8 mouse cellular contexts compared by ENCODE assay signal in the genomic region with DNA sequence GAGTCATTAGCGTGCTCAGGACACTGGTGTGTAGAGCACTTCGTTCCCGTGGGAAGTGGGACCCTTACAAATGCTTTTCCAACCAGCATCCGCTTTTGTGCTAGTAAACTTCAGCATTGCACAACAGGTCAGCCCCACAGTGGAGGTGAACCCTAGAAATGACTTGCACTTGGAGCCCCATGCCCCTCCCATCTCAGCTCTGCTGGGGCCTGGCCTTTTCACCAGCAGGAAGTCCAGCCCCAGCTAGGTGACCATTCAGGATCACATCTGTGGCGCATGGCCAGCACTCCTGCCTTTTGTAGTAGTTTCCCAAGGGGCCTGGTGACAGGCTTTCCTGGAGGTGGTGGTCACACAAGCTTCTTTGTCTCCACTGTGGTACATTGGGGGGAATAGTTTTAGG. TPM values are rescaled to one million over a fixed set of nuclear protein-coding genes. Genes with fewer than 3 reads are reported as not detected.
DNase-seq lines count a peak whose midpoint lies in the region; ATAC-seq and TF ChIP-seq lines count a peak whose summit lies in the region.

No protein-coding gene starts in this region.

- H3K27me3 ChIP-seq in testis, adult 2 months (ENCODE audit: control insufficient read depth, insufficient read depth, low read length): no peaks in the 10 kb centered on the region
- H3K27me3 ChIP-seq in heart, embryonic 11.5 days (ENCODE audit: control insufficient read depth, insufficient read depth, low read length): peaks cover 3% of the 10 kb centered on the region; the same call in 1 of the 2 replicates
- peaks cover 22% of the 10 kb centered on the region for H3K27me3 ChIP-seq in kidney, embryonic 15.5 days
- H3K27me3 ChIP-seq in lung, postnatal 0 days (replicated peaks; ENCODE audit: insufficient read depth, low read length): no peaks in the 10 kb centered on the region
- H3K27me3 ChIP-seq in stomach, embryonic 16.5 days (ENCODE audit: control insufficient read depth, insufficient read depth, low read length): peaks cover 10% of the 10 kb centered on the region; the same call in 1 of the 2 replicates

- 26% methylated on average over 5 of the region's 5 CpGs for WGBS in heart, embryonic 11.5 days (ENCODE audit: insufficient replicate concordance)
- 22% methylated on average over 5 of the region's 5 CpGs for WGBS in kidney, embryonic 15.5 days
- WGBS in lung, postnatal 0 days: 22% methylated on average over 5 of the region's 5 CpGs
- WGBS in stomach, embryonic 16.5 days: 30% methylated on average over 5 of the region's 5 CpGs

- H3K4me3 ChIP-seq in testis, adult 2 months (ENCODE audit: control insufficient read depth, low read depth, low read length): peak overlapping the region; percentile 0
- H3K4me3 ChIP-seq in heart, embryonic 11.5 days (ENCODE audit: low read depth, low read length): peak overlapping the region; percentile 57
- H3K4me3 ChIP-seq in kidney, embryonic 15.5 days (replicated peaks): peak overlapping the region; percentile 61
- peak overlapping the region; percentile 56 for H3K4me3 ChIP-seq in lung, postnatal 0 days (ENCODE audit: low read depth, low read length)
- H3K4me3 ChIP-seq in stomach, embryonic 16.5 days (replicated peaks; ENCODE audit: low read length): peak overlapping the region; percentile 60

- no peak for ATAC-seq in heart, embryonic 11.5 days (replicated peaks; ENCODE audit: insufficient number of reproducible peaks, low FRiP score, low TSS enrichment)
- no peak for ATAC-seq in kidney, embryonic 15.5 days (replicated peaks; ENCODE audit: low FRiP score)
- no peak for ATAC-seq in lung, postnatal 0 days
- no peak for ATAC-seq in stomach, embryonic 16.5 days (ENCODE audit: insufficient read depth, low FRiP score)

- H3K4me2 ChIP-seq in heart, embryonic 11.5 days: peak overlapping the region; percentile 79
- H3K4me2 ChIP-seq in kidney, embryonic 15.5 days: peak overlapping the region; percentile 69
- peak overlapping the region; percentile 54 for H3K4me2 ChIP-seq in lung, postnatal 0 days (replicated peaks; ENCODE audit: low read depth, low read length)
- peak overlapping the region; percentile 81 for H3K4me2 ChIP-seq in stomach, embryonic 16.5 days (ENCODE audit: low read depth, low read length)

- peak overlapping the region; percentile 32; the same call in 1 of the 2 replicates for H3K27ac ChIP-seq in testis, adult 2 months (ENCODE audit: control insufficient read depth, insufficient read depth, low read depth, low read length)
- no peak overlapping the region; the same call in 1 of the 2 replicates for H3K27ac ChIP-seq in heart, embryonic 11.5 days (ENCODE audit: low read depth, low read length)
- peak overlapping the region; percentile 97 for H3K27ac ChIP-seq in kidney, embryonic 15.5 days
- H3K27ac ChIP-seq in lung, postnatal 0 days (ENCODE audit: low read length): peak overlapping the region; percentile 84; the same call in 1 of the 2 replicates
- H3K27ac ChIP-seq in stomach, embryonic 16.5 days (ENCODE audit: low read length): peak overlapping the region; percentile 98

- peak overlapping the region; percentile 78 for H3K9ac ChIP-seq in heart, embryonic 11.5 days (ENCODE audit: low read depth, low read length)
- peak overlapping the region; percentile 56 for H3K9ac ChIP-seq in kidney, embryonic 15.5 days
- H3K9ac ChIP-seq in lung, postnatal 0 days (replicated peaks; ENCODE audit: low read depth): no peak overlapping the region
- peak overlapping the region; percentile 77 for H3K9ac ChIP-seq in stomach, embryonic 16.5 days (ENCODE audit: low read length)

- 0 out of 2 replicates have a peak, but pooled peaks have one; percentile 8 for TF ChIP-seq EP300 in lung, postnatal 0 days (IDR thresholded peaks at IDR 0.05)

- no peak for TF ChIP-seq POLR2A in testis, adult 2 months (IDR thresholded peaks at IDR 0.05; ENCODE audit: control insufficient read depth, low read depth, low read length)

- no peak for DNase-seq in testis, postnatal 14 days (ENCODE audit: low spot score)
- peak; percentile 54 for DNase-seq in lung, postnatal 0 days (ENCODE audit: low spot score)
- DNase-seq in thymus, postnatal 0 days (ENCODE audit: low spot score): no peak
- DNase-seq in right cerebral cortex, adult 2 months (ENCODE audit: low spot score in 2 of 2): no peak

- no peaks in the 10 kb centered on the region for H3K36me3 ChIP-seq in testis, adult 2 months (ENCODE audit: control insufficient read depth, insufficient read depth, low read length)
- H3K36me3 ChIP-seq in heart, embryonic 11.5 days (ENCODE audit: control insufficient read depth, insufficient read depth, low read length): no peaks in the 10 kb centered on the region
- H3K36me3 ChIP-seq in kidney, embryonic 15.5 days: no peaks in the 10 kb centered on the region
- no peaks in the 10 kb centered on the region for H3K36me3 ChIP-seq in lung, postnatal 0 days (ENCODE audit: insufficient read depth, low read length)
- no peaks in the 10 kb centered on the region for H3K36me3 ChIP-seq in stomach, embryonic 16.5 days (ENCODE audit: control insufficient read depth, insufficient read depth, low read length)

- H3K4me1 ChIP-seq in testis, adult 2 months (ENCODE audit: control insufficient read depth, insufficient read depth, low read length): peaks cover 10% of the 10 kb centered on the region
- peaks cover 13% of the 10 kb centered on the region for H3K4me1 ChIP-seq in heart, embryonic 11.5 days (ENCODE audit: control insufficient read depth, insufficient read depth, low read length)
- peaks cover 41% of the 10 kb centered on the region for H3K4me1 ChIP-seq in kidney, embryonic 15.5 days
- no peaks in the 10 kb centered on the region for H3K4me1 ChIP-seq in lung, postnatal 0 days (ENCODE audit: insufficient read depth, low read depth, low read length)
- H3K4me1 ChIP-seq in stomach, embryonic 16.5 days (ENCODE audit: control insufficient read depth, insufficient read depth, low read length): peaks cover 30% of the 10 kb centered on the region

- H3K9me3 ChIP-seq in heart, embryonic 11.5 days (replicated peaks; ENCODE audit: control insufficient read depth, low read length): no peaks in the 10 kb centered on the region
- H3K9me3 ChIP-seq in kidney, embryonic 15.5 days (replicated peaks): no peaks in the 10 kb centered on the region
- H3K9me3 ChIP-seq in lung, postnatal 0 days (ENCODE audit: low read length): no peaks in the 10 kb centered on the region
- no peaks in the 10 kb centered on the region for H3K9me3 ChIP-seq in stomach, embryonic 16.5 days (replicated peaks; ENCODE audit: control insufficient read depth, low read length)

- TF ChIP-seq CTCF in testis, adult 2 months (IDR thresholded peaks at IDR 0.05; ENCODE audit: control insufficient read depth, insufficient read depth, insufficient replicate concordance, low read depth, low read length): no peak
- no peak for TF ChIP-seq CTCF in lung, postnatal 0 days (IDR thresholded peaks at IDR 0.05)

RNA-seq across cellular contexts. Expression of gene Tmem164, which starts 1.8 kb away (rescaled TPM):
- polyA plus RNA-seq in testis, adult 2 months (2012; rRNA removed): 5.4 and 5.5 TPM in 2 replicates
- 33.5 and 43.3 TPM in 2 replicates for polyA plus RNA-seq in heart, embryonic 11.5 days (2014; fragmentation: Nextera tagmentation; extraction: Ambion mirVana)
- 51.2 and 55.7 TPM in 2 replicates for polyA plus RNA-seq in kidney, embryonic 15.5 days (2015; fragmentation: Nextera tagmentation; extraction: Ambion mirVana)
- polyA plus RNA-seq in lung, postnatal 0 days (2015; fragmentation: Nextera tagmentation; extraction: Ambion mirVana): 47.4 and 48.4 TPM in 2 replicates
- 60.5 and 67.9 TPM in 2 replicates for polyA plus RNA-seq in stomach, embryonic 16.5 days (2015; fragmentation: Nextera tagmentation; extraction: Ambion mirVana)
- 30.7 and 35.4 TPM in 2 replicates for polyA plus RNA-seq in thymus, postnatal 0 days (2015; fragmentation: Nextera tagmentation; extraction: Ambion mirVana)

Comparison
In these comparisons a context has a peak if more than half of its experiments do, and no peak if none do; other contexts are left out.
1. H3K4me3 ChIP-seq: peak in every context shown above with its lines; median percentile 61 in kidney, embryonic 15.5 days; 60 in stomach, embryonic 16.5 days; 57 in heart, embryonic 11.5 days; 56 in lung, postnatal 0 days; 0 in testis, adult 2 months.